Mouse (Mus musculus): Measurements from ENCODE around the gene Gm3448. TPM values are rescaled to one million over a fixed set of nuclear protein-coding genes. Genes with fewer than 3 reads are reported as not detected.

Gene Gm3448
- polyA plus RNA-seq, 1 experiment: 0.31 TPM

GRCm38 (mm10) chr17:15077536-15077935 lies 36.2 kb upstream of the Gm3448 start:
- H3K36me3 ChIP-seq (ENCODE audit: control insufficient read depth, insufficient read depth): no peaks in the 10 kb centered on the region
- H3ac ChIP-seq (ENCODE audit: control insufficient read depth, insufficient read length): no peak overlapping the region
- no peaks in the 10 kb centered on the region for H3K79me2 ChIP-seq (ENCODE audit: control insufficient read depth, insufficient read depth)
- H3K4me3 ChIP-seq: no peak overlapping the region
- no peak overlapping the region for H3K4me2 ChIP-seq (ENCODE audit: low read depth)
- no peak for TF ChIP-seq MYOD1 (IDR thresholded peaks at IDR 0.05; ENCODE audit: control insufficient read depth in 1 of 3, insufficient read length in 2 of 3, low read depth in 2 of 3)
- no peak for TF ChIP-seq MAX (IDR thresholded peaks at IDR 0.05; ENCODE audit: low read depth)
- no peak for TF ChIP-seq POLR2A (IDR thresholded peaks at IDR 0.05; ENCODE audit: insufficient read length, low read depth)
- no peak for TF ChIP-seq SRF (IDR thresholded peaks at IDR 0.05; ENCODE audit: control insufficient read depth, insufficient read length, low read depth)
- no peak for TF ChIP-seq E2F4 (IDR thresholded peaks at IDR 0.05; ENCODE audit: insufficient read depth)
- TF ChIP-seq MYOG (IDR thresholded peaks at IDR 0.05; ENCODE audit: control insufficient read depth in 1 of 3, insufficient read depth in 1 of 3, insufficient read length in 2 of 3, low read depth in 2 of 3): no peak
- no peak for TF ChIP-seq CEBPB (IDR thresholded peaks at IDR 0.05; ENCODE audit: insufficient read depth, poor library complexity, severe bottlenecking)
- no peak for TF ChIP-seq TCF12 (IDR thresholded peaks at IDR 0.05; ENCODE audit: insufficient read depth, poor library complexity, severe bottlenecking)
- no peak for TF ChIP-seq POLR2AphosphoS2 (IDR thresholded peaks at IDR 0.05; ENCODE audit: insufficient read length, low read depth)
- TF ChIP-seq REST (IDR thresholded peaks at IDR 0.05; ENCODE audit: insufficient read depth, insufficient read length): no peak
- no peak for TF ChIP-seq TCF3 (IDR thresholded peaks at IDR 0.05; ENCODE audit: insufficient read length, low read depth)
- TF ChIP-seq USF1 (IDR thresholded peaks at IDR 0.05; ENCODE audit: low read depth): no peak
- no peaks in the 10 kb centered on the region for H3K27me3 ChIP-seq (ENCODE audit: control insufficient read depth, insufficient read depth, insufficient read length)

GRCm38 (mm10) chr17:15075033-15075432 lies 33.7 kb upstream of the Gm3448 start:
- no peak overlapping the region for H3ac ChIP-seq (ENCODE audit: control insufficient read depth, insufficient read length)
- no peaks in the 10 kb centered on the region for H3K27me3 ChIP-seq (ENCODE audit: control insufficient read depth, insufficient read depth, insufficient read length)
- no peak overlapping the region for H3K4me3 ChIP-seq
- H3K36me3 ChIP-seq (ENCODE audit: control insufficient read depth, insufficient read depth): no peaks in the 10 kb centered on the region
- TF ChIP-seq SRF (IDR thresholded peaks at IDR 0.05; ENCODE audit: control insufficient read depth, insufficient read length, low read depth): no peak
- no peak for TF ChIP-seq MYOD1 (IDR thresholded peaks at IDR 0.05; ENCODE audit: control insufficient read depth in 1 of 3, insufficient read length in 2 of 3, low read depth in 2 of 3)
- no peak for TF ChIP-seq CEBPB (IDR thresholded peaks at IDR 0.05; ENCODE audit: insufficient read depth, poor library complexity, severe bottlenecking)
- no peaks in the 10 kb centered on the region for H3K79me2 ChIP-seq (ENCODE audit: control insufficient read depth, insufficient read depth)
- no peak overlapping the region for H3K4me2 ChIP-seq (ENCODE audit: low read depth)

- Histone ChIP-seq H3K36me3 (ENCODE audit: control insufficient read depth, insufficient read depth) (no peaks in the 10 kb centered on the region), H3K4me3 (no peak overlapping the region), H3K27me3 (ENCODE audit: control insufficient read depth, insufficient read depth, insufficient read length) (no peaks in the 10 kb centered on the region), H3ac (ENCODE audit: control insufficient read depth, insufficient read length) (no peak overlapping the region), H3K4me2 (ENCODE audit: low read depth) (no peak overlapping the region), H3K79me2 (ENCODE audit: control insufficient read depth, insufficient read depth) (no peaks in the 10 kb centered on the region)
- no peak for TF ChIP-seq POLR2AphosphoS2 (IDR thresholded peaks at IDR 0.05; ENCODE audit: insufficient read length, low read depth)
- TF ChIP-seq MYOG (IDR thresholded peaks at IDR 0.05; ENCODE audit: control insufficient read depth in 1 of 3, insufficient read depth in 1 of 3, insufficient read length in 2 of 3, low read depth in 2 of 3): no peak
- TF ChIP-seq TCF12 (IDR thresholded peaks at IDR 0.05; ENCODE audit: insufficient read depth, poor library complexity, severe bottlenecking): no peak
- no peak for TF ChIP-seq POLR2A (IDR thresholded peaks at IDR 0.05; ENCODE audit: insufficient read length, low read depth)
Observed at GRCm38 (mm10) chr17:15072211-15072610, 30.9 kb upstream of the Gm3448 start.

- H3K36me3 ChIP-seq (ENCODE audit: control insufficient read depth, insufficient read depth): no peaks in the 10 kb centered on the region
- no peak overlapping the region for H3ac ChIP-seq (ENCODE audit: control insufficient read depth, insufficient read length)
- H3K79me2 ChIP-seq (ENCODE audit: control insufficient read depth, insufficient read depth): no peaks in the 10 kb centered on the region
- no peak overlapping the region for H3K4me3 ChIP-seq
- H3K27me3 ChIP-seq (ENCODE audit: control insufficient read depth, insufficient read depth, insufficient read length): no peaks in the 10 kb centered on the region
- no peak for TF ChIP-seq POLR2A (IDR thresholded peaks at IDR 0.05; ENCODE audit: insufficient read length, low read depth)
- TF ChIP-seq SRF (IDR thresholded peaks at IDR 0.05; ENCODE audit: control insufficient read depth, insufficient read length, low read depth): no peak
- TF ChIP-seq MAX (IDR thresholded peaks at IDR 0.05; ENCODE audit: low read depth): no peak
- TF ChIP-seq CEBPB (IDR thresholded peaks at IDR 0.05; ENCODE audit: insufficient read depth, poor library complexity, severe bottlenecking): no peak
- no peak for TF ChIP-seq REST (IDR thresholded peaks at IDR 0.05; ENCODE audit: insufficient read depth, insufficient read length)
- TF ChIP-seq E2F4 (IDR thresholded peaks at IDR 0.05; ENCODE audit: insufficient read depth): no peak
- TF ChIP-seq POLR2AphosphoS2 (IDR thresholded peaks at IDR 0.05; ENCODE audit: insufficient read length, low read depth): no peak
- no peak for TF ChIP-seq TCF3 (IDR thresholded peaks at IDR 0.05; ENCODE audit: insufficient read length, low read depth)
- TF ChIP-seq TCF12 (IDR thresholded peaks at IDR 0.05; ENCODE audit: insufficient read depth, poor library complexity, severe bottlenecking): no peak
- TF ChIP-seq USF1 (IDR thresholded peaks at IDR 0.05; ENCODE audit: low read depth): no peak
- no peak for TF ChIP-seq MYOD1 (IDR thresholded peaks at IDR 0.05; ENCODE audit: control insufficient read depth in 1 of 3, insufficient read length in 2 of 3, low read depth in 2 of 3)
- no peak for TF ChIP-seq MYOG (IDR thresholded peaks at IDR 0.05; ENCODE audit: control insufficient read depth in 1 of 3, insufficient read depth in 1 of 3, insufficient read length in 2 of 3, low read depth in 2 of 3)
- no peak overlapping the region for H3K4me2 ChIP-seq (ENCODE audit: low read depth)
Observed at GRCm38 (mm10) chr17:15069124-15069523, 27.8 kb upstream of the Gm3448 start.

GRCm38 (mm10) chr17:15068040-15068792 lies 26.9 kb upstream of the Gm3448 start:
- no peak overlapping the region for H3K4me3 ChIP-seq
- TF ChIP-seq MYOD1 (IDR thresholded peaks at IDR 0.05; ENCODE audit: control insufficient read depth in 1 of 3, insufficient read length in 2 of 3, low read depth in 2 of 3) (peak in 2 of 3 experiments; percentile 58 to 61), POLR2A (IDR thresholded peaks at IDR 0.05; ENCODE audit: insufficient read length, low read depth) (no peak), MYOG (IDR thresholded peaks at IDR 0.05; ENCODE audit: control insufficient read depth in 1 of 3, insufficient read depth in 1 of 3, insufficient read length in 2 of 3, low read depth in 2 of 3) (peak in 2 of 3 experiments; percentile 36 to 39)
- H3K79me2 ChIP-seq (ENCODE audit: control insufficient read depth, insufficient read depth): no peaks in the 10 kb centered on the region
- no peaks in the 10 kb centered on the region for H3K27me3 ChIP-seq (ENCODE audit: control insufficient read depth, insufficient read depth, insufficient read length)
- no peaks in the 10 kb centered on the region for H3K36me3 ChIP-seq (ENCODE audit: control insufficient read depth, insufficient read depth)
- no peak overlapping the region for H3ac ChIP-seq (ENCODE audit: control insufficient read depth, insufficient read length)
- peak overlapping the region; percentile 76 for H3K4me2 ChIP-seq (ENCODE audit: low read depth)
